Mouse (Mus musculus) brain, embryonic 18.5 days (tissue): ENCODE measurements around the gene Nr1h3.
"Not testable (repeated sequence)": the region's sequence is repeated elsewhere in the genome, so short reads cannot be mapped to it uniquely, and the experiment has no call there.

Source experiments
- DNase-seq: peaks from one replicate; pipeline ENCODE4 v3.0.0-alpha.2; 2012; ENCODE audit warnings: low read depth, low spot score

Nr1h3 gene

GRCm38 (mm10) chr2:91202222-91202971, at the start of gene Nr1h3, which contains the start of gene Acp2:
Gene Nr1h3 (minus strand): TSS chr2:91202834.
Gene Acp2 (plus strand): TSS chr2:91202885.
- DNase-seq, result peak; percentile 90

DNA sequence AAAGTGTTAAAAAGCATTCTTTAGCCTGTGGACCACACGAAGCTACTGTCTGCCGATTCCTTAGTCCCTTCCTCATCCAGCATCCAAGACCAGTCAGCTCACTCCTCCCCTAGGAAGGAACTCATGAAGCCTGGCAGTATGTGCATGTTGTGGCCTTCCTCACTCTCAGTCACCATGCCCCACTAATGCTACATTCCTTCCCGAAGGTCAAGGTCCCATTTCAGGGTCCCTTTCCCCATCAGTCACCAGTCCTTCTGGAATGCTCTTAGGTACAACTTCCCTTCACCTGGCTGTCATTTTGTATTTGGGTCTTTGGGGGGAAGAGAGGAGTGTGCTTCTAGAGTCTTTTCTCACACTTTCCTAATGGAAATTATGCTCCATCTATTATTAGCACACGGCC, 49.4 kb upstream of the Nr1h3 start:
- no peak for DNase-seq

DNA sequence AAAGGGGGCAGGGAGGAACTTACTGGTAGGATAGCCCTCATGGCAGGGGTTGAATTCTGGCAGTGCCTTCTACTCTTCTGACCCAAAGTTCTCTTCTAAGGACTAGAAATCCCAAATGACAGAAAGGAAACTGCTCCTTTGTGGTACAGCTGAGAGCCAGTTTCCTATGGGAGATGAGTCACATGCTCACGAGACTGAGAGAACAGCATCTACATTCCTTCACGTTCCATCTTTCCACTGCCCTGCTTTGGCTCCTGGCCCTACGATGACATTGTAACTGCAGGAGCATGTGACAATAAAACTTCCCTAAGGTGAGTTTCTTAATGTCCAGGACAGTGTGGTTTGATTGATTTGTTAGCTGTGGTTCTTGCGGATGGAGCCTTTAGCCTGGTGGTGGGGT, 45.7 kb upstream of the Nr1h3 start:
- DNase-seq, result no peak

DNA sequence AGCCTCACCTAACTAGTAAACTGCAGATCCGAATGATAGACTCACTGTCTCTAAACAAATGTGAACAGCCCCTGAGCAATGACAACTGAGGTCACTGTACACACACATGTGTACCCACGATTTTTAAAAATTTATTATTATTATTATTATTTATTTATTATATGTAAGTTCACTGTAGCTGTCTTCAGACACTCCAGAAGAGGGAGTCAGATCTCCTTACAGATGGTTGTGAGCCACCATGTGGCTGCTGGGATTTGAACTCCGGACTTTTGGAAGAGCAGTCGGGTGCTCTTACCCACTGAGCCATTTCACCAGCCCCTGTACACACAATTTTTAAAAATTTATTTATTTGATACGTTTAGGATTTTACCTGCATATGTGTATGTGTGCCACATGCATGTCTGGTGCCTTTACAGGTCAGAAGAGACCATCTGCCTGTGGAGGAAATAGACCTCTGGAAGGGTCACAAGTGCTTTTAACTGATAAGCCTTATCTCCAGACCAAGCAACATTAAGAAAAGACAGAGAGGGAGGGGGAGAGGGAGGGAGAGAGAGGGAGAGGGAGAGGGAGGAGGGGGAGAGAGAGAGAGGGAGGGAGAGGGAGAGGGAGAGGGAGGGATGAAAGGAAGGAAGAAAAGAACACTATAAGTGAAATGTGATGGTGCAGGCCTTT, 42.1 kb upstream of the Nr1h3 start:
- no peak for DNase-seq

GRCm38 (mm10) chr2:91243416-91243815, 40.8 kb upstream of the Nr1h3 start:
- DNase-seq, result no peak

DNA sequence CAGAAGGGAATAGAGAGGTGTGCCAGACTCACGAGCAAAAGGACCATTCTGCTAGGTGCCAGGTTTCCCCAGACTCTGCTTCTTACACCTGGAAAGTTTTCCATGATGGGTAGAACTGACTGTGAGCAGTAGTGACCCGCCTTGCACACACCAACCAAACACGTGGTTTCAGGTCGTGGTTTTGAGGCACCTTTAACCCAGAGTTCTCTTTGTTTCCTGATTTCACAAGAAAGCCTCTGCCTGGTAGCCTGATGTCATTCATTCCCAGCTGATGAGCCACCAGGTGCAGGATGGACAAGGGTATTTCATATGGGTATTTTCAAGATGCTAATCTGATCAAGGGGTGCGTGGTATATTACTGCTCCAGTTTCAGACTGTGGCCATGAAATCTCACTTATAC, 39.9 kb upstream of the Nr1h3 start:
- no peak for DNase-seq

DNA sequence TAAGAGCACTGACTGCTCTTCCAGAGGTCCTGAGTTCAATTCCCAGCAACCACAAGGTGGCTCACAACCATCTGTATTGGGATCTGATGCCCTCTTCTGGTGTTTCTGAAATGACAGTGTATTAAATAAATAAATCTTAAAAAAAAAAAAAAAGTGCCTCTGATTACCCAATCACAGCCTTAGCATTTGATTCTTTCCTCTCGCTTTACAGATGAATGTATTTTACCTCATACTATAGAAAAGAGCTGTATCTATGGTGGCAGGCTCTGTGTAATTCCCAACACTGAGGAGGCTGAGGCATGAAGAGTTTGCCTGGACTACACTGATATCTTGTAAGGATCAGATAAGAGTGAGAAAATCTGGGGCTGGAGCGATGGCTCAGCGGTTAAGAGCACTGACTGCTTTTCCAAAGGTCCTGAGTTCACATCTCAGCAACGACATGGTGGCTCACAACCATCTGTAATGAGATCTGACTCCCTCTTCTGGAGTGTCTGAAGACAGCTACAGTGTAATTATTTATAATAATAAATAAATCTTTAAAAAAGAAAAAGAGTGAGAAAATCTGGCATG, 35.0 kb upstream of the Nr1h3 start:
- not testable (repeated sequence) for DNase-seq

- DNase-seq, result peak; percentile 91
Observed at GRCm38 (mm10) chr2:91236601-91237510, 34.2 kb upstream of the Nr1h3 start, which contains the start of gene Ddb2. Gene Ddb2 (minus strand): TSS chr2:91236982.

- no peak for DNase-seq
Observed at GRCm38 (mm10) chr2:91229735-91230134, 27.1 kb upstream of the Nr1h3 start.

GRCm38 (mm10) chr2:91223614-91224013, 21.0 kb upstream of the Nr1h3 start:
- DNase-seq, result no peak

GRCm38 (mm10) chr2:91220501-91220900, 17.9 kb upstream of the Nr1h3 start:
- DNase-seq, result no peak

GRCm38 (mm10) chr2:91217032-91217431, 14.4 kb upstream of the Nr1h3 start:
- DNase-seq, result no peak

DNA sequence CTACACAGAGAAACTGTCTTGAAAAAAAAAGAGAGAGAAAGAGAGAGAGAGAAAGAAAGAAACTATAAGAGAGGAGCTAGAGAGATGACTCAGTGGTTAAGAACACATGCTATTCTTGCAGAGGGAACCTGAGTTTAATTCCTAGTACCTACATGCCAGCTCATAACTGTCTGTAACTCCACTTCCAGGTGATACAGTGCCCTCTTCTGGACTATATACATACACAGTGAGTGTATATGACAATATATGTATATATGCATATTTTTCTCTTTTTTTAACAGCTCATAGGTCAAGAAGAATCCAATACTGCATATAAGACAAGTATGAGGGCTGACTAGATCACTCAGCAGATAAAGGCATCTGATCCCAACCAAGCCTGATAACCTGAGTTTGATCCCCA, 10.7 kb upstream of the Nr1h3 start:
- DNase-seq, result no peak

DNA sequence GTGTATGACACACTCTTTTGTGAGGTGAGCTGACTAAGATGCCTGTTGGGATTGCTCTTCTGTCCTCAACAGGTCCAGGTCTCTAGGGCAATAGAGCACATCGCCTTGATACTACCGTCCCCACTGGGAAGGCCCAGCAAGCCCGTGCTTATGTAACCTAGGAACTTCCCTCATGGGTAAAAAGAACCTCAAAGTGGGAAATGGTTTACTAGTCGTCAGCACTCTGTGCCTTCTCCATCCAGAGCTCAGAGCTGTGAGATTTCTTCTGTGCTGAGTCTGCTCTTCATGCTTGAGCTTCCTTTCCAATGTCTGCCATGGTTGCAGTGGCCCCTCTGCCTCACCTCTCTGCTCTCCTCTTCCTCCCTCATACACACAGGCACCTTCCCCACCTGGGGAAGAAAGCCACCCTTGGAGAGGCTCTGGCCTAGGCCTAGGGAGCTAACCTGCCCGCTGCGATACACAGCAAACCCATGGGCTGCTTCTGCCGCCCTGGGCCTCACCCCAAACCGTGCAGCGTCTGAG, 3.7 kb upstream of the Nr1h3 start:
- DNase-seq, result no peak

GRCm38 (mm10) chr2:91202972-91203656, 480 bp upstream of the Nr1h3 start:
- DNase-seq, result no peak

DNA sequence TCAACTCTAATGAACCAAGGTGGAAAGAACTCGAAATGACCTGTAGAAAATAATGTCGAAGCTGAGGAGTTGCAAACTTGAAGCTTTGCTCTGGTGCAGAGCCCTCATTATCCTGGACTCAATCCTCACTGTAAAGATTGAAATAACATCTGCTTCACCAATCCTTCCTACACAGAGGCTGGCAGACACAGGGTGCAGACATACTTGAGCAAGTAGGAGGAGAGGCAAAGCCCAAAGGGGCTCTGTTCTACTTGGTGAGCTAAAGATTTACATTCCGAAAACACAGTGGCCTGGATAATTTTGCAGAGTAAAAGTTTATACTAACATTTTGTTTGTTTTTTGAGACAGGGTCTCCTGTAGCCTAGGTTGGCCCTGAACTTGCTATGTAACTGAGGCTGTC, 3.7 kb downstream of the Nr1h3 start:
- no peak for DNase-seq

DNA sequence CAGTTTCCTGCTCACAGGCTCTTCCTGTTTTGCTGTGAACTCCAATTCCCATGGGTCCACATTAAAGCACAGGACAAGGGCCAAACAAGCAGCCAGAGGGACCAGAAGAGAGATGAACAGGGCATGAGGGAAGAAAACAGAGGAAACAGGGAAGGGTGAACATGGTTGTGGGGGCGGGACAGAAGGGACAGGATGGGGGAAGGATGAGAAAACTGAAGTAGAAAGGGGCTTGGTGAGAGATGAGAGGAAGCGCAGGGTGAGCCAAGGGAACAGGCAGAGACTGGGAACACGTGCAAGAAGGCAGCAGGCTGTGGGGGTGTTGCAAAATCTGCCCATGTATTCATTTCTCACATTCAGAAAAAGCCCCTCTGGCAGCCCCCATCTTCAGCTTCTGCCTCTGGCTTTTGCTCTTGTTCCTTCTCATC, 6.0 kb downstream of the Nr1h3 start:
- no peak for DNase-seq

GRCm38 (mm10) chr2:91194624-91195332, 7.9 kb downstream of the Nr1h3 start:
- DNase-seq, result no peak

DNA sequence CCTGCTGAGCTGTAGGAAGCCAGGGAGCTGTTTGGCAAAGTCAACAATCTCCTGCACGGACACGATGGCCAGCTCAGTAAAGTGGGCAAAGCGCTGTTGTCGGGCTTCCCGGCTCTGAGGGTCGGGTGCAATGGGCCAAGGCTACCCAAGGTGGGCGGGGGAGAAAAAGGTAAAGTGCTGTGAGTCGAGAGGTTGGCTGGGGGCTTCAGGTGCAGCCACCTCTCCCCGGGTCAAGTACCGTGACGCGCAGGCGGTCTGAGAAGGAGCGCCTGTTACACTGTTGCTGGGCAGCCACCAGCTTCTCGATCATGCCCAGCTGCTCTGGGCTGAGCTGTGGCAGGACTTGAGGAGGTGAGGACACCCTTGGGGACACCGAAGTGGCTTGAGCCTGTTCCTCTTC, 12.1 kb downstream of the Nr1h3 start:
- no peak for DNase-seq

GRCm38 (mm10) chr2:91187431-91187830, 15.2 kb downstream of the Nr1h3 start:
- DNase-seq, result no peak
